Mouse (Mus musculus) embryonic facial prominence, embryonic 12.5 days (tissue): ENCODE measurements around the gene Kars. TPM values are rescaled to one million over a fixed set of nuclear protein-coding genes. Genes with fewer than 3 reads are reported as not detected.
A peak's percentile ranks its signal among the peaks of the same experiment; 100 is the strongest.

Source experiments
- ATAC-seq: fragments of 200-750 bp; cut with Nextera tagmentation; 2 replicates; pipeline ENCODE4 v1.8.0; 2017; ENCODE audit not compliant: insufficient number of reproducible peaks, insufficient read depth, low FRiP score, low TSS enrichment
- H3K27ac ChIP-seq: fragments of 300-500 bp; sonication (generic); 2 replicates; pipeline ENCODE4 v1.5.1; 2016; ENCODE audit warnings: mild to moderate bottlenecking
- H3K27me3 ChIP-seq: fragments of 300-500 bp; sonication (generic); 2 replicates; pipeline ENCODE4 v1.6.1; 2016; ENCODE audit warnings: mild to moderate bottlenecking, moderate library complexity
- H3K36me3 ChIP-seq: fragments of 300-500 bp; sonication (generic); 2 replicates; pipeline ENCODE4 v1.6.1; 2016; ENCODE audit warnings: mild to moderate bottlenecking
- H3K4me1 ChIP-seq: fragments of 300-500 bp; sonication (generic); 2 replicates; pipeline ENCODE4 v1.6.1; 2016
- H3K4me2 ChIP-seq: fragments of 300-500 bp; sonication (generic); replicated peaks from 2 replicates; pipeline ENCODE4 v1.6.1; 2016; ENCODE audit warnings: mild to moderate bottlenecking, moderate library complexity
- H3K4me3 ChIP-seq: fragments of 300-500 bp; sonication (generic); 2 replicates; pipeline ENCODE4 v1.5.1; 2016; ENCODE audit warnings: mild to moderate bottlenecking
- H3K9ac ChIP-seq: fragments of 300-500 bp; sonication (generic); 2 replicates; pipeline ENCODE4 v1.6.1; 2016; ENCODE audit warnings: mild to moderate bottlenecking, moderate library complexity
- H3K9me3 ChIP-seq: fragments of 300-500 bp; sonication (generic); 2 replicates; pipeline ENCODE4 v1.6.1; 2016; ENCODE audit warnings: mild to moderate bottlenecking, moderate library complexity
- WGBS: fragments of 180-500 bp; shearing (Covaris S2); methylation state at CpG from one replicate; pipeline ENCODE4 v1.1.7; 2016; 5-methylcytosine and 5-hydroxymethylcytosine counted together
- polyA plus RNA-seq: library from polyadenylated mRNA; unstranded; fragments of >200 nt; fragmentation: Nextera tagmentation; extraction: Ambion mirVana; gene quantifications from 2 replicates; pipeline ENCODE4 v1.2.1, GENCODE M21; 2016

Kars gene
- polyA plus RNA-seq, result 228 and 233 TPM in 2 replicates

DNA sequence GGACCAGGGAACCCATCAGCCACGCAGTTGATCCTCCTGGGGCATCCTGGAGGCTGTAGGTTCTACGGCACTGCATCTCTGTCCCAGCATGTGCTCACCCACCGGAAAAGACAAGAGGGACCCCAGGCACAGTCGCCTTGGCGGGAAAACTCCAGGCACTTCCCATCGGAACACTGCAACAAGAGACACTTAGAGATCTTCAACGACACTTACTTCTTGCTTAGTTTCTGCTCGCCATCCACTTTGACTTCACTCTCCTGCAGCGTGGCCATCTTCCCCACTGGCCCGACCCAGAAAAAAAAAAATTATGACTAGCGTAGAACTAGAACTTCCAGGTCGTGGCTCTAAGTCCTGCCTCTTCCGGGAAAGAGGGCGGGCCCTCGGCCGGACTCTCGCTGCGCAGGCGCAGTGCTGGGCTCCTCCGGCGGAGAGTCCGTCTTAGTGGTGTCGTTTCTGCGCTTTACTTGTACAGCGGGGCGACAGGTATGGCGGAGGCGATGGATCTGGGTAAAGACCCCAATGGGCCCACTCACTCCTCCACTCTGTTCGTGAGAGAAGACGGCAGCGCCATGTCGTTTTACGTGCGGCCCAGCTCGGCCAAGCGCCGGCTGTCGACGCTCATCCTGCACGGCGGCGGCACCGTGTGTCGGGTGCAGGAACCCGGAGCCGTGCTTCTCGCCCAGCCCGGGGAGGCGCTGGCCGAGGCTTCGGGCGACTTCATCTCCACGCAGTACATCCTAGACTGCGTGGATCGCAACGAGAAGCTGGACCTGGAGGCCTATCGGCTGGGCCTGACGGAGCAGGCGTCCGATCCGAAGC, at the start of gene Kars, which contains the start of gene Terf2ip:
TSS of gene Kars (minus strand) at position 327 of the 819 bp plus-strand sequence.
TSS of gene Terf2ip (plus strand) at position 402 of the 819 bp plus-strand sequence.
- Histone ChIP-seq H3K4me3 (peak within 1 kb of the TSS; percentile 94), H3K36me3 (peaks cover 17% of the 10 kb centered on the region), H3K9ac (peak within 1 kb of the TSS; percentile 88), H3K4me1 (peaks cover 18% of the 10 kb centered on the region), H3K27ac (peak within 1 kb of the TSS; percentile 83), H3K27me3 (no peaks in the 10 kb centered on the region), H3K9me3 (no peaks in the 10 kb centered on the region), H3K4me2 (peak within 1 kb of the TSS; percentile 89)
- peak; percentile 92 for ATAC-seq
- WGBS, result under 1% methylated on average over 61 of the region's 61 CpGs

DNA sequence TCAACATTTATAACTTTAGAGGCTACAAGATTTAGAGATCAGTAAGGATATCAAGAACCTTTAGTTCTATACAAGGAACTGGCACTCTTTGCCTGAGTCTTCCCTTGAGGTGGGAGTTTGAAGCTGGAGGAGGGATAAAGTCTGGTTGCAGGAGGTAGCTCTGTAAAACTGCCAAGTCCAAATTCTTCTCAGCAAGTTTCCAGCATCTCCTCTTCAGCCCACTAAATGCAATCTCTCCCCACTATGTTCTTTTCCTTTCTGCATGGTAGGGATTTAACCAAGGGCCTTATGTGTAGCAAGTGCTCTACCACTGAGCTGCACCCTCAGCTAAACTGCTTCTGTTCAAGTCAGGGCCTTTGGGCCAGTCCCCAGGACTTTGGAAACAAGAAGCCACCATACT, 43.3 kb upstream of the Kars start:
- no peak for ATAC-seq
- H3K36me3 ChIP-seq, result no peaks in the 10 kb centered on the region

DNA sequence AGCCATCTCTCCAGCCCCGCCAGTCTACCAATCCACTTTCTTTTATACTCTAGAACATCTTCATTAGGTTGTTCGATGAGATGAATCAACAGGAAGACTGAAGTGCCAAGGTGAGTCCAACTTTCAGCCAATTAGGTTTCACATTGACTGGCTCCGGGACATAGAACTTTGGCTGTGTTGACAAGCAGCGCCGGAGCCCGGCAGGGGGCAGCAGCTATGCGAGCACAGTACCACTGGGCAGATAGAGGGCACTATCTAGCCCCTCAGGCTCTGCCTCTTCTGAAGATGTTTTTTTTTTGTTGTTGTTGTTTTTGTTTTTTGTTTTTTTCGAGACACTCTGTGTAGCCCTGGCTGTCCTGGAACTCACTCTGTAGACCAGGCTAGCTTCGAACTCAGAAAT, 40.4 kb upstream of the Kars start:
- Histone ChIP-seq H3K27ac (no peak overlapping the region), H3K4me3 (no peak overlapping the region), H3K9ac (no peak overlapping the region), H3K36me3 (no peaks in the 10 kb centered on the region), H3K27me3 (no peaks in the 10 kb centered on the region), H3K4me1 (no peaks in the 10 kb centered on the region), H3K9me3 (no peaks in the 10 kb centered on the region), H3K4me2 (no peak overlapping the region)
- 77% methylated on average over 9 of the region's 9 CpGs for WGBS
- ATAC-seq, result no peak

More for the DNA sequence above, 43.3 kb upstream of the Kars start:
- H3K4me3 ChIP-seq, result no peak overlapping the region
- no peaks in the 10 kb centered on the region for H3K27me3 ChIP-seq
- H3K27ac ChIP-seq, result no peak overlapping the region
- H3K4me1 ChIP-seq, result no peaks in the 10 kb centered on the region
- no peaks in the 10 kb centered on the region for H3K9me3 ChIP-seq
- H3K4me2 ChIP-seq, result no peak overlapping the region
- H3K9ac ChIP-seq, result no peak overlapping the region

DNA sequence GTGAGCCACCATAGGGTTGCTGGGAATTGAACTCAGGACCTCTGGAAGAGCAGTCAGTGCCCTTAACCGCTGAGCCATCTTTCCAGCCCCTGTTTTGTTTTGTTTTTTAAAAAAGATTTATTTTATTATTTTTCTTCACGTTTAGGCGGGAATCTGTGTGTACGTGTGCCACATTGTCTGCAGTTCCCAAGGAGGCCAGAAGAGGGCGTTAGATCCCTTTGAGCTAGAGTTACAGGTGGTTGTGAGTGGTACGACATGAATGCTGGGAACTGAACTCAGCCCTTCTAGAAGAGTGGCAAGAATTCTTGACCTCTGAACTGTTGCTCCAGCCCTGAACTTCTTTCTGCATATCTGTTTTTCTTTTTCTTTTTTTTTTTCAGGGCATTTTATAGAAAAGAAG, 38.9 kb upstream of the Kars start:
- Histone ChIP-seq H3K36me3 (no peaks in the 10 kb centered on the region), H3K9me3 (no peaks in the 10 kb centered on the region), H3K4me1 (no peaks in the 10 kb centered on the region), H3K4me2 (no peak overlapping the region), H3K27ac (no peak overlapping the region), H3K9ac (no peak overlapping the region), H3K4me3 (no peak overlapping the region), H3K27me3 (no peaks in the 10 kb centered on the region)
- ATAC-seq, result no peak
- 83% methylated on average over 6 of the region's 6 CpGs for WGBS

DNA sequence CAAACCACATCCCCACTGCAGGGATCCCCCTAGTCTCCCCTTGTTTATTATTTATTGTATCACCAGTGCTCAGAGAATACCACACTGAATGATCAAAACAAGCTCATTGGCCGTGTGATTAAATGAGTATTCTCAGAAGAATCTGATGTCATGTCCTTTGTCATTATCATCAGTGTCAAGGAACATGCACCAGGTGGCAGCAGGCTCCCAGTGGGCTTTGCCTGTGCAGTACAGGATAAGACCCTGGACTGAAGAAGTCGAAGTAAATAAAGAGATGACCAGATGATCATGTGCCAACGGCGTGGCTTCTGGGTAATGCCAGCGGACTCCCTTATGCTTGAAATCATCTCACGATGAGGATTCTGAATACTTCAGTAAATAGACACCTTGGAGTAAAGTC, 37.2 kb upstream of the Kars start:
- 79% methylated on average over 6 of the region's 6 CpGs for WGBS
- Histone ChIP-seq H3K4me2 (no peak overlapping the region), H3K4me1 (no peaks in the 10 kb centered on the region), H3K9me3 (no peaks in the 10 kb centered on the region), H3K27ac (no peak overlapping the region), H3K36me3 (no peaks in the 10 kb centered on the region), H3K27me3 (no peaks in the 10 kb centered on the region), H3K9ac (no peak overlapping the region), H3K4me3 (no peak overlapping the region)
- no peak for ATAC-seq

DNA sequence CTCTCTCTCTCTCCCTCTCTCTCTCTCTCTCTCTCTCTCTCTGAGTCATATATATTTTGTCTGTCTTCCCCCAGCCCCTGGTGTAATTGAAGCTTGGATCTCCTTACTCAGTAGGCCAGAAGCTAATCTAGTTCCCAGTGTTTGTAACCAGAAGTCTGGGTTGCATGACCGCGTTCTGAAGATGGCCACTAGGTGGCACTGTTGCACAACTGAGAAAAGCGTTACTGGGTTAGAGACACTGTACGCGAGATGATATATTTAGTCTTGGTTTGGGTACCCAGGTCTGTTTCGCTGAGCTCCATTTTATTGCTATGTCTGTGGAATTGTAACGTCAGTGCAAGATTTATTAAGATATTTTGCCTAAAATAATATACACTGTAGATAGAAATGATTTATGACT, 34.8 kb upstream of the Kars start:
- no peak overlapping the region for H3K4me3 ChIP-seq
- H3K9ac ChIP-seq, result no peak overlapping the region
- no peak overlapping the region for H3K27ac ChIP-seq
- H3K4me2 ChIP-seq, result no peak overlapping the region
- peak; percentile 47; the same call in 1 of the 2 replicates for ATAC-seq
- no peaks in the 10 kb centered on the region for H3K9me3 ChIP-seq
- 8% methylated on average over 7 of the region's 7 CpGs for WGBS
- H3K36me3 ChIP-seq, result no peaks in the 10 kb centered on the region
- no peaks in the 10 kb centered on the region for H3K4me1 ChIP-seq
- H3K27me3 ChIP-seq, result no peaks in the 10 kb centered on the region

DNA sequence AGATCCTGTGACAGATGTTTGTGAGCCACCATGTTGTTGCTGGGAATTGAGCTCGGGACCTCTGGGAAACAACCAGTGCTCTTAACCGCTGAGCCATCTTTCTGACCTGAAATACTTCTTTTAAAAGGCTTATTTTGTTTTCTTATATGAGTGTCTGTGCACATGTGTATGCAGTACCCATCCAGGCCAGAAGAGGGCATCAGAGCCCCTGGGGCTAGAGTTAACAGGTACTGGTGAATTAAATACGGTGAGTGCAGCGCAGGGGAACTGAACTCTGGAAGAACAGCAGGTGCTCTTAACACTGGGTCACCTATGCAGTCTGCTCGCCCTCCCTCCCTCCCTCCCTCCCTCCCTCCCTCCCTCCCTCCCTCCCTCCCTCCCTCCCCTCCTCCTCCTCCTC, 34.1 kb upstream of the Kars start:
- H3K9ac ChIP-seq, result no peak overlapping the region
- ATAC-seq, result no peak
- WGBS, result 83% methylated on average over 4 of the region's 5 CpGs
- H3K27ac ChIP-seq, result no peak overlapping the region
- no peak overlapping the region for H3K4me3 ChIP-seq
- no peaks in the 10 kb centered on the region for H3K27me3 ChIP-seq
- H3K4me1 ChIP-seq, result no peaks in the 10 kb centered on the region
- no peaks in the 10 kb centered on the region for H3K36me3 ChIP-seq
- H3K9me3 ChIP-seq, result no peaks in the 10 kb centered on the region
- H3K4me2 ChIP-seq, result no peak overlapping the region

DNA sequence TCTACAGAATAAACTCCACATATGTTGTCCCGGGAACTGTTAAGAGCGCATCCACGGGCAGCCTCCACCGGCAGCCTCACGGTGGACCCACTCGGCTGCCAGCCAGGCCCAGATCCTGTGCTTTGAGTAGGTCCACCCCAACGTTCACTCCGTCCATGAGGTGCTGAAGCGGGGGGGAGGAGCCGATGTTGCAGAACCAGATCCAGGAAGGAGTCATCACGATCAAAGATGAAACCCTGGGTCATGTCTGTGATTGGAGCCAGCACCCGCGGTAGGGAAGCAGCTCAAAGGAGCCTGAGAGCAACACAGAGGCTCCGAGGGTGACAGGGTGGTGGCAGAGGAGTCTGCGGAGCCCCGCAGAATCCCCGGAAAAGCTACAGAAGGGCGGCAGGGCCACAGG, 26.4 kb upstream of the Kars start:
- 86% methylated on average over 18 of the region's 18 CpGs for WGBS
- no peak overlapping the region for H3K9ac ChIP-seq

DNA sequence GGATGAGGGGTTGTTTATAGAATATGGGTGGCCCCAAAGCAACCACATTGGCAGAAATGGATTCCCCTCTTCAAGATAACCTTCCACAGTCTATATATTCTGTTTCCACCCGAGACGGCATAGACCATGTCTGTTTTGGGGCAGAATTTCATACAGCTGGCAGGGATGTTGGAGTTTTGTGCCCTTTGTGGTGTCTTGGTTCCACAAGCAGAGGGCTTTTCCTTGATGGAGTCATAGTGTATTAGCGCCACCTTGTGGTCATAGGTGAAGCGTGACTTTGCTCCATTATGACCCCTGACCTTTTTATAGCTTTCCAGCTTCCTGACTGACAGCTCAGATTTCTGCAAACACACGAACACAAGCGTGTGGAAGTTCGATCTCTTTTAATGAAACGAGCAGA, 23.5 kb upstream of the Kars start:
- no peaks in the 10 kb centered on the region for H3K9me3 ChIP-seq
- H3K27ac ChIP-seq, result no peak overlapping the region
- H3K4me2 ChIP-seq, result no peak overlapping the region
- no peaks in the 10 kb centered on the region for H3K4me1 ChIP-seq
- no peak overlapping the region for H3K4me3 ChIP-seq
- H3K9ac ChIP-seq, result no peak overlapping the region
- H3K27me3 ChIP-seq, result no peaks in the 10 kb centered on the region
- no peaks in the 10 kb centered on the region for H3K36me3 ChIP-seq
- WGBS, result 5% methylated on average over 8 of the region's 8 CpGs
- ATAC-seq, result no peak

More for the DNA sequence above, 26.4 kb upstream of the Kars start:
- no peaks in the 10 kb centered on the region for H3K27me3 ChIP-seq
- H3K36me3 ChIP-seq, result no peaks in the 10 kb centered on the region
- no peaks in the 10 kb centered on the region for H3K9me3 ChIP-seq
- no peak overlapping the region for H3K4me3 ChIP-seq
- no peak for ATAC-seq
- no peaks in the 10 kb centered on the region for H3K4me1 ChIP-seq
- no peak overlapping the region for H3K27ac ChIP-seq
- H3K4me2 ChIP-seq, result no peak overlapping the region

DNA sequence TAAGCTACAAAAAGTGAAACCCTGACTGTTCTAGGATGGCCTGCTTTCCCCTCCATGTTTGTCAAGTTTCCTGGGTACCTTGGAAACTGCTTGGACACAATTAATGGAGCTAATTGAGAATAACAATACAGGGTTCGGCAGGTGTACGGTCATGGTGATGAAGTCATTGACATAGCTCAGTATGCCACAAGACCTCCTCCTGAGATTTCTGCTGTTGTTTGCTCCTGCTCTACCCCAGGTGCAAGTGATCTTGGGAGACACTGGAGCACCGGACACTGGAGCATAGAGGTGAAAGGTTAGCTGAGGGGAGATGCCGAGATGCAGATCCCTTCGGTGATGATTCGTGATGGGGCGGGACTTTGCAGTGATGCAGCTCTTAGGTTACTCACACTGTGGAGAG, 21.9 kb upstream of the Kars start:
- 38% methylated on average over 7 of the region's 7 CpGs for WGBS
- Histone ChIP-seq H3K27ac (no peak overlapping the region), H3K36me3 (no peaks in the 10 kb centered on the region), H3K9ac (no peak overlapping the region), H3K4me3 (no peak overlapping the region), H3K27me3 (no peaks in the 10 kb centered on the region), H3K9me3 (no peaks in the 10 kb centered on the region), H3K4me2 (no peak overlapping the region), H3K4me1 (no peaks in the 10 kb centered on the region)
- no peak for ATAC-seq

DNA sequence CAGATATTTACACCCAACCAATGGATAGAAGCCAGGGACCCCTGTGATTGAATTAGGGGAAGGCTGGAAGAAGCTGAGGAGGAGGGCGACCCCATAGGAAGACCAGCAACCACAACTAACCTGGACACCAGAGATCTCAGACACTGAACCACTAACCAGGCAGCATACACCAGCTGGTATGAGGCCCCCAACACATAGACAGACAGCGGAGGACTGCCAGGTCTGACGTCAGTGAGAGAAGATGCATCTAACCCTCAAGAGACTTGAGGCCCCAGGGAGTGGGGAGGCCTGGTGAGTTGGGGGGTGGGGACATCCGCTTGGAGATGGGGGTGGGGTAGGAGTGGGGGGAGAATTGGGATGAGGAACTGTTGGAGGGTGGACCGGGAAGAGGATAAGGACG, 19.5 kb upstream of the Kars start:
- no peak overlapping the region for H3K4me3 ChIP-seq
- no peak overlapping the region for H3K4me2 ChIP-seq
- 56% methylated on average over 6 of the region's 6 CpGs for WGBS
- no peaks in the 10 kb centered on the region for H3K36me3 ChIP-seq
- no peaks in the 10 kb centered on the region for H3K27me3 ChIP-seq
- no peak overlapping the region for H3K27ac ChIP-seq
- H3K9ac ChIP-seq, result no peak overlapping the region
- ATAC-seq, result no peak
- H3K4me1 ChIP-seq, result 0 out of 2 replicates have a peak, but pooled peaks cover 3% of the 10 kb centered on the region
- H3K9me3 ChIP-seq, result no peaks in the 10 kb centered on the region

DNA sequence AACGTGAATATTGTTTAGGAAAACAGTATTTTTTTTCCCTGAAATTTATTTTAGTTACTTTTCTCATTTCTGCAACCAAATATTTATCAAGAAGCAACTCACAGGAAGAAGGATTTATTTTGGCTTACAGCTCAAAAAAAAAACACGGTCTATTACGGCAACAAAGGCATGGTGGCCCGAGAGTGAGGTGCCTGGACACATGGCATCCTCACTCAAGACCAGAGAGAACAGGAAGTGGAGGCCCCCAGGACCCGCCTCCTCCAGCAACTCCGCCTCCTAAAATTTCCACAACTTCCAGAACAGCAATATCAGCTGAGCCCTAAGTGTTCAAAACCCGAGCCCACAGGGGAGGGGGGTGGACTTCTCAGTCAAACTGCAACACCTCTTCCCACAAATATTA, 18.3 kb upstream of the Kars start:
- no peak for ATAC-seq
- H3K27me3 ChIP-seq, result no peaks in the 10 kb centered on the region
- H3K4me3 ChIP-seq, result no peak overlapping the region
- 79% methylated on average over 7 of the region's 7 CpGs for WGBS
- no peak overlapping the region for H3K27ac ChIP-seq
- H3K4me2 ChIP-seq, result no peak overlapping the region
- H3K9me3 ChIP-seq, result no peaks in the 10 kb centered on the region
- no peak overlapping the region for H3K9ac ChIP-seq
- H3K36me3 ChIP-seq, result no peaks in the 10 kb centered on the region
- H3K4me1 ChIP-seq, result 0 out of 2 replicates have a peak, but pooled peaks cover 3% of the 10 kb centered on the region
